Mouse (Mus musculus) cerebellum, adult 18-20 months (tissue): ENCODE measurements around the gene Aes.
A peak's percentile ranks its signal among the peaks of the same experiment; 100 is the strongest.

Source experiments
- DNase-seq, 2 experiments: peaks; one replicate each; pipeline ENCODE4 v3.0.0; 2021

Aes gene

DNA sequence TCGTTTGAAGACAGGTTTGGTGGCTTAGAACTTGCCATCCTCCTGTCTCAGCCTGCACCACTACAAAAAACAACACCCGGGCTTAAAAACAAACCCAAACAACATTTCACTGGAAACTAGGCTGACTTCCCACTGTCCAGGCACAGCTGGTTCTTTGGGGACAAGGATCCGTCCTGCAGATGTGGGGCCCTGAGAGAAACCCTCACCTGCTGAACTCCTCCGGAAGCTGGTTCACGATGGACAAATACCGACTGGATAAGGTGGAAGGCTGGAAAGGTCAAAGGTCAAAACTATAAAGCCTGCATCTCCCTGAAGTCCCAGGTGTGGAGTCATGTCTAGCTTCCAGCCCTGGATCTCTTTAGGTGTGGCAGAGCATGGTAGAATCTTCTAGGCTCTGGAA lies 39.6 kb downstream of the Aes start:
- DNase-seq: peak in 1 of 2 experiments; percentile 9

DNA sequence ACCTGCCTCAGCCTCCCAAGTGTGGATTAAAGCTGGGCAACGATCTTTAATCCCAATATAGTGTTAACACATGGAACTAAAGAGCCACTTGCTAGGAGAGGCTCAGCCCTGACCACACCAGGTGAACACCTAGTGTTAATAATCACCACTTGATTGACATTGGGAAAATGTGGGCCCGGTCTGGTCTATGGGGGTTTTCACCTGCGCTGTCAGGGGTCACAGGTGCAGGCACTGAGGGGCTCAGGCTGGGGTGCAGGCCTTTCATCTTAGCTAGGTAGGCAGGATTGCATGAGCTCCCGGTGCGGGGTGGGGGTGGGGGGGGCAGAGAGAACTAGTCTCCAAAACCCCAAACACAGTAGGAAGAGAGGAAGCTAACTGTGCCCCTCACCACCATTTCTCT lies 40.3 kb downstream of the Aes start:
- DNase-seq: peak in 1 of 2 experiments; percentile 4

DNA sequence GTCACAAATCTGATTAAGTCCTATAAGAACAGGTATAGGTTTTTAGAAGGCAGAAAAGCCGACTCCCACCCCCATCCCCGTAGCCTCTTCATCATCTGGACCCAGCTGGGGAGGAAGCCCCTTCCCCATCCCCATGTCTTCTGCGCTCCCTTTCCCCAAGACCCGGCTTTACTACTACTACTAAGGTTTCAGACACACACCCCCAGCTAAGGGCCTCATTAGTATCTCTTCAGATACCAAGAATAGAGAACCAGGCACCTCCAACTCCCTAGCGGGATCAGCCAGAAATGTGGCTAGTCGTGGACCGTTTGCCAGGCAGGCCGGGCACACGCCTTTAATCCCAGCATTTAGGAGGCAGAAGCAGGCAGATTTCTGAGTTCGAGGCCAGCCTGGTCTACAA lies 40.8 kb downstream of the Aes start:
- peak in 1 of 2 experiments; percentile 8 for DNase-seq

DNA sequence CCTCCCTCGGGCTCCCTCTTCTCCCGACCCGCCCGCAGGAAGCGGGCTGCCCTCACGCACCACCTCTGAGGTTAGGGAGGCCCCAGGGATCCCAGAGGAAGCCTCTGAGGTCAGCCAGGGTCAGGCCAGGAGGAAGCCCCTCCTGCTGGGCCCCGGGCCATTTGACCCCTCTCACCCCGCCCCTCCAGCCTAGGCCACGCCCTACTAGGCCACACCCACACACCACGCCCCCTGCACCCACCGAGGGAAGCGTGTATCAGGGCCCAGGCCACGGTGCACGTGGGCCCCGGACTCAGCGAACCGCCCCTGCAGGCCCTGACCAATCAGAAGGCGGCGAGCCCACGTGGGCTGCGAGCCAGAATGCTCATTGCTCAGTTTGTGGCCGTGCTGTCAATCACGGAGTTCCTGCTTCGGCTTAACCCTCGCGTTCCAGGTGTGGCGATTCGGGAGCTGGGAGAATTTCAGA lies 41.5 kb downstream of the Aes start, which contains the start of gene Tle6:
TSS of gene Tle6 (minus strand) at position 336 of the 466 bp plus-strand sequence.
- DNase-seq: peak; percentile 93

DNA sequence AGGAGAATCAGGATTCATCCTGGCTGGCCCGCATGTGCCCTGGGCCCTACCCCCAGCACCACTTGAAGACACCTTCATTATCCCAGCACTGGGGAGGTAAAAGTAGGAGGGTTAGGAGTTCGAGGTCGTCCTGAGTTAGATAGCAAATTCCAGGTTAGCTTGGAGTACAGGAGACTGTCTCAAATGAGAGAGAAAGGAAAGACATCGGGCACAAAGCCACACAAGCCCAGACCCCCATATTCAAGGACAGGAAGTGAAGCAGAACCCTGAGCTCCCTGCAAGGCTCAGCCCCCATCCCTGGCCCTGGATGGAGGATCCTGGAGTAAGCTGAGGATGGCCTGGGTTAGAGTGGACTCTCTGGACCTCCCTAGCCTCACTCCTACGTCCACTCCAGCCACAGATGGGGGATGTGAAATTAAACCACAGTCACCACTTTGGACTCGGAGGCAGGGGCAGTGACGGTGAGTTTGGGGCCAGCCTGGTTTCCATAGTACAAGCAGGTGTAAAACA lies 42.2 kb downstream of the Aes start:
- peak in 1 of 2 experiments; percentile 36 for DNase-seq

DNA sequence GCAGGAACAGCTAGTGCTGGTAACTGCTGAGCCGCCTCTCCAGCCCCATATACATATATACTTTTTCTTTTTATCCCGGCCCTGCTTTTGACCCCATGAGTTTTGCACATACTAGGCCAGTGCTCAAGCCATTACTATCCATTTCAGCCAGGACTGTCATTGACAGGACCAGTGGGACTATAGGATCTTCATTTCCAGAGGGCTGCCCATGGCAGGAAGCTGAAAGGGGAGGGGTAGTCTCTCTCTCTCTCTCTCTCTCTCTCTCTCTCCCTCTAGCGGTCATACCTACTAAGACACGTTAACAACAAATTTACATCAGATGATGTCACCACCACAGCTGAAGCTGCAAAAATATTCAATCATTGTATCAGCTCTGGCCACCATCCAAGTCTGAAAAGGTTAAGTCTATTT lies 43.5 kb downstream of the Aes start:
- peak; percentile 56 to 61 for DNase-seq

DNA sequence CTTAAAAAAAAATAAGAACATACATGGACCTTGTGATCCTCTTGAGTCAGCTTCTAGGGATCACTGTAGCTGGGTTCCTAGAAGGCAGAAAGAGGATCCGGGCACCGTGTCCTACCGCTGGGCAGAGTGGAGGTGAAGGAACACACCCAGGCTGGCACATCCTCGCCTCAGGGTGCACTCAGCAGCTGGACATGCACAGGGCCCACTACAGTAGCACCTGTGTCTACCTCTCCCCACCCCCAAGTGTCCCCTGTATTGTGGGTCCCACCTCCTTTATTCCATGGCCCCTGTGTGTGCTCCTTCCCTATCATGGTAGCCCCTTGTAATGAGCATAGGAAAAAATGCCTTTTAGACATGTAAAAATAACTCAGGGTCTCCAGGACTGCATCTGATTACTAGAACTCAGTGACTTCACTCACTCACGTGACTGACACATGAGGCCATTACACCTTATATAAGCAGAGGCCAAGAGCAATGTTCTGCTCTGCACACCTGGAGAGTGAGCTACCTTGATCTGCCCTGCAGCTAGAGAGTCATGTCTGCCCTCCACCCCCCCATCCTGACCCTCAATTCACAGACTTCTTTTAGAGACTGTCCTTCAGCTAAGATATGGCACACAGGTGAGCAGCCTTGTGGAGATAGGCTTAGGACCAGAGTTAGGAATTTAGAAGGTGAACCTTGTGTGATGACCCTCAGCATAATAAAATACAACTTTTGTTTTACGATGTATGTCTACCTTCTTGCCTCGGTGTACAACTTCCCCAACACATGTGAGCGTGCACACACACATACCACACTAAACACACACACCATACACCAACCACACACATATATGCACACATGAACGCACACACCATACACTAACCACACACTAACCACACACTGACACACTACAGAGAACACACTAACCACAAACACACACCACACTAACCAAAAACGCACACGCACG lies 45.0 kb downstream of the Aes start:
- peak in 1 of 2 experiments; percentile 44 for DNase-seq

DNA sequence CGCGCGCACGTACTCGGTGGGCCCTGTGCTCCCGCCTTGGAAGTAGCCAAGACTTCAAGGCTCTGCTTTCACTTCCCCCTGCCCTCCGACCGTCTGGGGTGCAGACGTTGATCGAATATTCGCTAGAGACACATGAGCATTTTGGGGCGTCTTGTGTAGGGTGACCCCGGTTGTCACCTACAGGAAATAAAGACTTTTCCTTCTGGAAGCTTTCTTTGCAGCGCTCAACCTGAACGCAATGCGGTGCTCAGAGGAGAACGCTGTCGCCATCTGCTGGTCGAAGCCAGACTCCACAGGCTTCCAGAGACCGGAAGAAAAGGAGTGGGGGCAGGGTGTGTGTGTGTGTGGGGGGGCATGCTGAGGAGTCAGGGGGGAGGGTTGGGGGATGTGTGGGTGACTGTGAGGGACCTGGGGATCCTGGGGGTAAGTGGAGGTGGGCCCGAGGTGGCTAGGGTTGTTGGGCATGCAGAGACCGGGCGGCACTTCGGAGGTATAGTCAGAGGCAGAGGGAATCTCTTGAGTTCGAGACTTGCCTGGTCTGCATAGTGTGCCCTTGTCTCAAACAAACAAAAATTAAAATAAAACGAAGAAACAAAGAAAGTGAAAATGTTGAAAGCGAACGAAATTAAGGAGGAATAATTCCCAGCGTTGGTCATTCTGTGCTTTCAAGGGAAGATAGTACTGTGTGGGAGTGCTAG lies 45.8 kb downstream of the Aes start:
- peak; percentile 88 to 92 for DNase-seq

DNA sequence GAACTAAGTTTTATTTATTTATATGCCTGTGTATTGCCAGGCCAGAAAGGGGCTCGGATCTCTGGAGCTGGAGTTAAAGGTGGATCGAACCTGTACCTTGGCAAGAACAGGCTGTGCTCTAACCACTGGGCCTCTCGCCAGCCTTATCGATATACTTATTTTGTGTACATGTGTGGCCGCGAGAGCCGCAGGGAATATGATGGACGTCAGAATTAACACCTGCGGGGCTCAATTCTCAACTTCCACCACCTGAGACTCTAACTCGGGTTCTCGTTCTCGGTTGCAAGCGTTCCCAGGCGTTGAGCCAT lies 46.3 kb downstream of the Aes start:
- DNase-seq: no peak

DNA sequence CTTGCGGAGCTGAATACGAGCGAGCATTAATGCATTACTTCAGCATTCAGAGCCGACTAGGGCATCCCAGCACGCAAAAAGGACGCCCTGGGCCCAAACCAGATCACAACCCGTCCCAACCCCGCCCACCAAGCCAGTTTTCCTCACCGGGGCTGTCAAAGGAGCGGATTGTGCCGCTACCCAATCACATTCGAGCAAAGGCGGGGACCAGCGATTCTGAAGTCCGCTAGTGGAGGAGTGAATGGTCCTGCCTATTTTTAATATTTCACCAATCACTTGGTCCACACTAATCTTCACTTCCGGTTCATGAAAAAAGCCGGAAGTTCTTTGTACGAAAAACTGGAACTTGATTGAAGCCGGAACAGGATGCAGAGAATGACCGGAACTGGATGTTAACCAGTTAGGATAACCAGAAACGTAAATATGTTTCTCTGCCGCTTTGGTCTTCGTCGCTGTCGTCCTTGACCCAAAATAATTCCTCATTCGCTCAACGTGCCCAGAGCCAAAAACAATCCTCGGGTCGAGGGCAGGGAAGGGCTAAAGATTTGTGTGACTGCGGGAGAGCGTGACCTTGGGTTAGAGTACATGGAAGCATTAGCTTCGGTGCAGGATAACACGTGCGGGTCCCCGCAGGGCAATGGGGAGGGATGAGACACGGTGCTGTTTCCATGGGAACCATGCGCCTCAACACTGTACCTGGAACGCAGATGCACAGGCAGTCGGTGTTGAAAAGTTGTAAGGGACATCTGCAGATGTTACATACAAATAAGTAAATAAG lies 46.9 kb downstream of the Aes start, which contains the start of gene BC025920:
TSS of gene BC025920 (plus strand) at position 297 of the 778 bp plus-strand sequence.
- peak; percentile 90 to 97 for DNase-seq

DNA sequence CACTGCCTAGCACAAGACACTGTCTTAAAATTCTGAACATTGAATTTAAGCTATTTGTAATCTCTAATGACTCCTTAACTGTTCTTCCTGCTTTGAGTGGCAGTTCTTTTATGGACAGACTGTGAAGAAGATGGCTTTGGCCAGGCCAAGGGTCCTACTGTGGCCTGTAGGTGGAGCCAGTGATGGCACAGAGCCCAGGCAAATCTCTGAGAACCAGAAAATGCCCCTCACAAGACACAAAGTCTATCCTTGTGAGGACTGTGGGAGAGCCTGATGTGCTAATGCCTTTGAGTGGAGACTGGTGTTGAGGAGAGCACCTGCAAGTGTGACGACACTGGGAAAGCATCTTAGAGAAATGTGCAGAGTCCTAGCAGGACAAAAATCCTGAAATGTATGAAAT lies 49.0 kb downstream of the Aes start:
- DNase-seq: peak in 1 of 2 experiments; percentile 25

DNA sequence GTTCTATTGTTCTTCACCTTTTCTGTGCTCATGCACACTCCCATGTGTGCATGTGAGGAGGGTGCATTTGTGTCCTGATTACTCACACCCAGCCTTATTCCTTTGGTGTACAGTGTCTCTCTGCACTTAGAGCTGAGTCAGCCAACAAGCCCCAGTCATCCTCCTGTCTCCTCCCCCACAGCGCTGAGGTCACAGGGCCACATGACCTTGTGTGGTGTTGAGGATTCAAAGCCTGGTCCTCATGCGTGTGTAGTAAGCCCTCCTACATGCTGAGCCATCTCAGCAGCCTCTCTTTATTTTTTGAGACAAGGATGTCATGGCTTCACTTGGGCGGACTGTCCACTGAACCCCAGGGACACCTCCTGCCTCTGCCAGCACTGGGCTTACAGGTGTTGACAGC lies 53.5 kb downstream of the Aes start:
- no peak for DNase-seq

DNA sequence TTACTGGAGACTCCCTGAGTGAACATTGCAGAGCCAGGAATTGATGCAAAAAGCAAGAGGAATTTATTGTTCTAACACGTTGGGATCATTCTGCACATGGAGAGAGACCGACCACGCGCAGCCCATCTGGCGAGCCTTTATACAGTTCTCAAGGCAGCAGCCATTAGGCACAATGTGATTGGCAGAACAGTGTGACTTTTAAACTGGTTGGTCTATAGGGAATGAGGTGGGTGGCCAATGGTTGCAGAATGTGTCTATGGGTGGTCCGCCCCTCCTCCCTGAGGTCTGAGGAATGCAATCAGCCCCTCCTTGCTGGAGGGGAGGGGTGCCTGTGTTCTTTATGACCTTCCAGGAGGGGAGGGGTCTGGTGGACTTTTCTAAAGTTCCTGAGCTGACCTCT lies 56.2 kb downstream of the Aes start:
- no peak for DNase-seq
